Mouse (Mus musculus) heart, embryonic 12.5 days (tissue): Measurements from ENCODE around the gene Nbeal2. TPM values are rescaled to one million over a fixed set of nuclear protein-coding genes. Genes with fewer than 3 reads are reported as not detected.

Experiments
- ATAC-seq: fragments of 200-750 bp; cut with Nextera tagmentation; 2 replicates; pipeline ENCODE4 v1.8.0; 2017; ENCODE audit warnings: moderate TSS enrichment, moderate library complexity; ENCODE audit not compliant: insufficient number of reproducible peaks, low FRiP score
- H3K27ac ChIP-seq: fragments of 300-500 bp; sonication (generic); 2 replicates; pipeline ENCODE4 v1.5.1; 2016; ENCODE audit warnings: mild to moderate bottlenecking, moderate library complexity; ENCODE audit not compliant: poor library complexity, severe bottlenecking
- H3K27me3 ChIP-seq: fragments of 300-500 bp; sonication (generic); replicated peaks from 2 replicates; pipeline ENCODE4 v1.6.1; 2016; ENCODE audit warnings: mild to moderate bottlenecking, moderate library complexity
- H3K36me3 ChIP-seq: fragments of 300-500 bp; sonication (generic); 2 replicates; pipeline ENCODE4 v1.6.1; 2016; ENCODE audit warnings: mild to moderate bottlenecking, moderate library complexity
- H3K4me1 ChIP-seq: fragments of 300-500 bp; sonication (generic); replicated peaks from 2 replicates; pipeline ENCODE4 v1.6.1; 2016; ENCODE audit warnings: mild to moderate bottlenecking
- H3K4me2 ChIP-seq: fragments of 300-500 bp; sonication (generic); 2 replicates; pipeline ENCODE4 v1.6.1; 2016; ENCODE audit warnings: mild to moderate bottlenecking, moderate library complexity
- H3K4me3 ChIP-seq: fragments of 300-500 bp; sonication (generic); 2 replicates; pipeline ENCODE4 v1.5.1; 2016; ENCODE audit warnings: mild to moderate bottlenecking
- H3K9ac ChIP-seq: fragments of 300-500 bp; sonication (generic); 2 replicates; pipeline ENCODE4 v1.6.1; 2016; ENCODE audit warnings: mild to moderate bottlenecking, moderate library complexity
- H3K9me3 ChIP-seq: fragments of 300-500 bp; sonication (generic); replicated peaks from 2 replicates; pipeline ENCODE4 v1.6.1; 2016; ENCODE audit warnings: mild to moderate bottlenecking, moderate library complexity
- WGBS: fragments of 180-500 bp; shearing (Covaris S2); methylation state at CpG from one replicate; pipeline ENCODE4 v1.1.7; 2016; 5-methylcytosine and 5-hydroxymethylcytosine counted together
- polyA plus RNA-seq: library from polyadenylated mRNA; unstranded; fragments of >200 nt; fragmentation: Nextera tagmentation; extraction: Ambion mirVana; gene quantifications from 2 replicates; pipeline ENCODE4 v1.2.1, GENCODE M21; 2016

Nbeal2 gene
- polyA plus RNA-seq, 1 experiment from 2014 or later: 1.9 TPM

GRCm38 (mm10) chr9:110673107-110673752 is 19.3 kb upstream of the Nbeal2 start:
- no peak overlapping the region for H3K4me2 ChIP-seq
- no peak overlapping the region for H3K4me3 ChIP-seq
- H3K27me3 ChIP-seq: no peaks in the 10 kb centered on the region
- 0 out of 2 replicates have a peak, but pooled peaks cover 3% of the 10 kb centered on the region for H3K36me3 ChIP-seq
- H3K9me3 ChIP-seq: no peaks in the 10 kb centered on the region
- 55% methylated on average over 10 of the region's 10 CpGs for WGBS
- H3K27ac ChIP-seq: peak overlapping the region; percentile 3; the same call in 1 of the 2 replicates
- peaks cover 99% of the 10 kb centered on the region for H3K4me1 ChIP-seq
- H3K9ac ChIP-seq: peak overlapping the region; percentile 24; the same call in 1 of the 2 replicates
- ATAC-seq: no peak

DNA sequence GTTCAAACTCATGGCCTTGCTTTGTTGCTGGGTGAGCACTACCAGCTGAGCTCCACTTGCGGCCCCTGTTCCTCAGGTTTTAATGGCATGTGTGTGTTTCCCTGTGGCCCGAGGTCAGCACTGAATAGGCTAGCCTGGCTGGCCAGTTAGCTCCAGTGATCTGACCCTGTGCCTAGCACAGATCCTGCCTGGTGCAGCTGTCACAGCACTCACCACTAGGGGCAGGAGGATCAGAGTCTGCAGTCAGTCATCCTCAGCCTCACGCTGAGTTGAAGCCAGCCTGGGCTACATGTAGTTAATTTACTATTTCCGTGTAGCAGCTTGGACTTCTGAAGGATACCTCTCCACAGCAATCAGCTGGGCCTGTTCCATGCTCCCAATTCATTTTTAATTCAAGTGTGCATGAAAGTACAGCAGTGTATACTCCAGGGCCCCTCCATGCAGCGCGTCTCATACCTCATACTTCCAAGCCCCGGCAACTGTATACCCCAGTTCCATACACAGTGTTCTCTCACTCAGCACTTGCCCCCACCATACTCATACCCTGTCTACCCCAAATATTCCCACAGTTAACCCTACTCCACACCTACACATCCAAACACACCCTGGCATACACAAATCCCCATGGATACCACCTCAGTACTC is 18.6 kb upstream of the Nbeal2 start:
- H3K27me3 ChIP-seq: no peaks in the 10 kb centered on the region
- H3K4me3 ChIP-seq: no peak overlapping the region
- H3K4me2 ChIP-seq: no peak overlapping the region
- peaks cover 99% of the 10 kb centered on the region for H3K4me1 ChIP-seq
- H3K9me3 ChIP-seq: no peaks in the 10 kb centered on the region
- WGBS: 70% methylated on average over 7 of the region's 7 CpGs
- peak overlapping the region; percentile 20; the same call in 1 of the 2 replicates for H3K27ac ChIP-seq
- H3K9ac ChIP-seq: peak overlapping the region; percentile 24; the same call in 1 of the 2 replicates
- ATAC-seq: 0 out of 2 replicates have a peak, but pooled peaks have one; percentile 10
- H3K36me3 ChIP-seq: 0 out of 2 replicates have a peak, but pooled peaks cover 3% of the 10 kb centered on the region

DNA sequence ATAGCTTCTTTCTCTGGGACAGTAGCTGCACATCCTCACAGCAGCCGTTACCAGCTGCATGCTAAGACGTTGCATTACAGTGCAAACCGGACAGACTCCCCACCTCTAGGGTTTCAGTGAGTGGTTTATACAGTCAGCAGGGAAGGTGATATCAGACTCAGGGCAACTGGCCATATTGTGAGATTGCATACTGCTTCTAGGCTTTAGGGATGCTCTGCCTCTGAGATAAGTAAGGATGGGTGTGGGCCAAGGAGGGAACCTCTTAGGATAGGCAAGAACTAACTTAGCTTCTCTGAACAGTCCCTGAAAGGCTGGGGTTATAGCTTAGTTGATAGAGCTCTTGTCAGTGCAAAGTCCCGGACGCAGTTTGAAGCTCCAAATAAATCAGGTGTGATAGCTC is 15.8 kb upstream of the Nbeal2 start:
- WGBS: 50% methylated on average over 5 of the region's 5 CpGs
- no peaks in the 10 kb centered on the region for H3K27me3 ChIP-seq
- H3K4me2 ChIP-seq: no peak overlapping the region
- H3K4me1 ChIP-seq: peaks cover 95% of the 10 kb centered on the region
- H3K4me3 ChIP-seq: no peak overlapping the region
- H3K9me3 ChIP-seq: no peaks in the 10 kb centered on the region
- H3K36me3 ChIP-seq: 0 out of 2 replicates have a peak, but pooled peaks cover 3% of the 10 kb centered on the region
- ATAC-seq: no peak
- peak overlapping the region; percentile 61 for H3K27ac ChIP-seq
- H3K9ac ChIP-seq: 0 out of 2 replicates have a peak overlapping the region, but pooled peaks have one; percentile 15

DNA sequence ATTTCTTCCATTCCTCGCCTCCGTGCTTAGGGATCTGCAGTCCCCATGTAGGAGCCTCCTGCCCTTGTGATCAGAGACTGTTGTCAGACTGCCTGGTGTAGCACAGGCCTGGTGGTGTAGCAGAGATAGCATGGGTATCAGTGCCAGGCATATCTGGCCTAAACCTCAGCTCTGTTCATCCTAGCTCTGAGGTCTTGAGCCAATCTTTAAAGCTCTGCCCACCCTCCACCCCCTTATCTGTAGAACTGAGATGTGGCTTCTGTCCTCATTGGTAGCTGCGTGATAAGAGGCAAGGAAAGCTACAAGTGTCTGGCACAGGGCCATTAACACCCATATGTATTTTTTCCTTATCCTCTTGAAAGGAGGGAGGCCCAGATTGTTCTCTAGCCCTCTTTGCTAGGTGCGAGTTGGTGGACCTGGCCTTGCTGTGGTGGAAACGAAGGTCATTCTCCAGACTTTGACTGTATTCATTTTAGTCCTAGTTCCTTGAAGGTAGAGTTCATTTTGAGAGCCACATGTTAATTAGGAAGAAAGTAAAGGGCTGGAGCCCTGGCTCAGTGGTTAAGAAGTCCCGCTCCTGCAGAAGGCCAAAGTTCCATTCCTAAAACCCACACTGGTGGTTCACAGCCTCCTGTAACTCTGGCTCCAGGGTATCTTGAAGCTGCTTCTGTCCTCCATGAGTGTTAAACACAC is 14.8 kb upstream of the Nbeal2 start:
- Histone ChIP-seq H3K9me3 (no peaks in the 10 kb centered on the region), H3K27ac (peak overlapping the region; percentile 61), H3K36me3 (no peaks in the 10 kb centered on the region), H3K4me1 (peaks cover 89% of the 10 kb centered on the region), H3K9ac (no peak overlapping the region), H3K4me2 (peak overlapping the region; percentile 24), H3K27me3 (no peaks in the 10 kb centered on the region), H3K4me3 (no peak overlapping the region)
- 28% methylated on average over 6 of the region's 6 CpGs for WGBS
- ATAC-seq: peak; percentile 52

DNA sequence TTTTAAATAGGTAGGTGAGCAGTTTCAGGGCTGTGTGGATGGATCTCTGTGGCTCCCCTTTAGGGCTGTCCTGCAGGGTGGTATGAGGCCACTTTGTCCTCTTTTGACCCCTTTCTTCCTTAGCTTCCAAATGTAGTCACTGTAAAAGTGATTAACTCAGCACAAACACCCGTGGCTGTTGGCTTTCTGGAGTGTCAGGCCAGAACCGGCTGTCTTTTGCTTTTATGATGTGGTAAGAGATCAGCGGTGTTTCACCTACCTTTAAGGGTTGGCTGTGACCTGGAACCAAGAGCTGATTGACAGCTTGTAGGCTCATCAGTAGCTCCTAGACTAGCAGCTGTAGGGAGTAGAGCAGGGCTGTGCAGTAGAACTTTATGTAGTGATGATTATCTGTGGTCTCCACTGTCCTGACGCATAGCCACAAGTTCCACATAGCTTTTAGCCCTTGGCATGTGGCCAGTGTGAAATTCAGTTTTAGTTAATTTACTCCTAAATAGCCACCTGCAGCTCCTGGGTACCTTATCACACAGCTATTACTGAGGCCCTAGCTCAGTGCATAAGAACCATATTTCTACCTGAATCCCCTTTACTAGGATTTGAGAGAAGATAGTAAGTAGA is 13.4 kb upstream of the Nbeal2 start:
- WGBS: 39% methylated on average over 4 of the region's 4 CpGs
- H3K9me3 ChIP-seq: no peaks in the 10 kb centered on the region
- ATAC-seq: no peak
- peak overlapping the region; percentile 20; the same call in 1 of the 2 replicates for H3K9ac ChIP-seq
- H3K4me2 ChIP-seq: peak overlapping the region; percentile 59; the same call in 1 of the 2 replicates
- H3K4me1 ChIP-seq: peaks cover 75% of the 10 kb centered on the region
- no peaks in the 10 kb centered on the region for H3K36me3 ChIP-seq
- H3K27me3 ChIP-seq: no peaks in the 10 kb centered on the region
- no peak overlapping the region for H3K4me3 ChIP-seq
- peak overlapping the region; percentile 88 for H3K27ac ChIP-seq

DNA sequence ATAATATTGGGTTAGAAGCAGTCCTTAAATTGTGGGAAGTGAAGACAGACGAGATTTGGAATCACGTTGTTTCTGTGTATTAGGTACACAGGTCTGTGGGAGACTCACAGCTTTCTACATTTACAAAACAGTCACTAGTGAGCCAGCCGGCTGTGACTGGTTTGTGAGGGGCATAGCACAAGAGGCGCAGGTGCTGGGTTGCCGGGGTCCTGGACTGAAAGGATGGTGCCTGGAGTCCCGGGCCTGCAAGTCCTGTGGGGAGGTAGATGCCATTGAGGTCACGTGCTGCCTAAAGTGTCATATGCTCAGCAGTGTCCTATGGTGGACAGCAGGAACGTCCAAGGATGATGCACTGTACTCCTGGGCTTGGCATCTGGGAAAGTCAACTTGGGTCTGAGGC is 12.4 kb upstream of the Nbeal2 start:
- H3K9ac ChIP-seq: peak overlapping the region; percentile 56; the same call in 1 of the 2 replicates
- no peaks in the 10 kb centered on the region for H3K9me3 ChIP-seq
- peak overlapping the region; percentile 88 for H3K27ac ChIP-seq
- peak overlapping the region; percentile 59 for H3K4me2 ChIP-seq
- H3K36me3 ChIP-seq: no peaks in the 10 kb centered on the region
- ATAC-seq: peak; percentile 46
- H3K27me3 ChIP-seq: no peaks in the 10 kb centered on the region
- H3K4me1 ChIP-seq: peaks cover 65% of the 10 kb centered on the region
- 21% methylated on average over 8 of the region's 8 CpGs for WGBS
- no peak overlapping the region for H3K4me3 ChIP-seq

DNA sequence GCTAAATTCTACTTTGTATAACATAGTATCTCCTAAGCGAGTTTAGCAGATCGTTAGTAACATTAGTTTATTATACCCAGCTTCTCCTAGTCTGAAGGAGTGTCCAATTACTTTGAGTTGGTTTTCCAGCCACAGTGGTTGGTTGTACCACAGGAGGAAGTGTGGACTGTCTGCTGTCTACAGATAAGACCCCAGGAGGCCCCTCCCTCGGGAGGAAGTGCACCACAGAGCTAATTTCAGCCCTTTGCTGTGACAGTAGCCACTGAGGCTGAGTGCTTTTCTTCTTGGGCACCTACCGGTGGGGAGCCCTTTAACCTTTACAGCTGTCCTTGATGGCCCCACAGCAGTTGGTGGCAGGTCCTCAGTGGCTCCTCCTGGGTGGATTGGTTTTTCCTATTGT is 12.0 kb upstream of the Nbeal2 start:
- H3K36me3 ChIP-seq: no peaks in the 10 kb centered on the region
- H3K27me3 ChIP-seq: no peaks in the 10 kb centered on the region
- peak overlapping the region; percentile 59 for H3K4me2 ChIP-seq
- no peaks in the 10 kb centered on the region for H3K9me3 ChIP-seq
- WGBS: 10% methylated on average over 4 of the region's 4 CpGs
- H3K9ac ChIP-seq: peak overlapping the region; percentile 56; the same call in 1 of the 2 replicates
- peak overlapping the region; percentile 88 for H3K27ac ChIP-seq
- peaks cover 65% of the 10 kb centered on the region for H3K4me1 ChIP-seq
- ATAC-seq: peak; percentile 91
- no peak overlapping the region; the same call in 1 of the 2 replicates for H3K4me3 ChIP-seq

DNA sequence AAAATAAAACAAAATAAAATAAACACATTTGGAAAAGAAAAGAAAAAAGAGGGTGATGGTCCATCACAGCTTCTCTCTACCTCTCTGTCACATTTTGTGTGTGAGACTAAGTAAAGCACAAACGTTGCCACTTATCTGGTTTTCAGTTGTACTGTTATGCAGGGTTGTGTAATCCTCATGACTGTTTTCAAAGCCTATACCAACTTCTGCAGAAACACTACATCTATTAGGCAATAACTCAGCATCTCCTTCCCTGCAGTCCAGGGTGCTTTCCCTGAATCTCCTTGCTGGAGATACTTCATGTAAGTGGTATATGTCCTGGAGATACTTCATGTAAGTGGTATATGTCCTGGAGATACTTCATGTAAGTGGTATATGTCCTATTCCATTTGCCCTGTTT is 8.9 kb upstream of the Nbeal2 start:
- Histone ChIP-seq H3K27ac (no peak overlapping the region), H3K36me3 (peaks cover 7% of the 10 kb centered on the region; the same call in 1 of the 2 replicates), H3K4me2 (no peak overlapping the region), H3K27me3 (no peaks in the 10 kb centered on the region), H3K9me3 (no peaks in the 10 kb centered on the region), H3K4me1 (peaks cover 38% of the 10 kb centered on the region), H3K4me3 (no peak overlapping the region), H3K9ac (no peak overlapping the region)
- ATAC-seq: no peak
- 81% methylated on average over 1 of the region's 1 CpGs for WGBS

DNA sequence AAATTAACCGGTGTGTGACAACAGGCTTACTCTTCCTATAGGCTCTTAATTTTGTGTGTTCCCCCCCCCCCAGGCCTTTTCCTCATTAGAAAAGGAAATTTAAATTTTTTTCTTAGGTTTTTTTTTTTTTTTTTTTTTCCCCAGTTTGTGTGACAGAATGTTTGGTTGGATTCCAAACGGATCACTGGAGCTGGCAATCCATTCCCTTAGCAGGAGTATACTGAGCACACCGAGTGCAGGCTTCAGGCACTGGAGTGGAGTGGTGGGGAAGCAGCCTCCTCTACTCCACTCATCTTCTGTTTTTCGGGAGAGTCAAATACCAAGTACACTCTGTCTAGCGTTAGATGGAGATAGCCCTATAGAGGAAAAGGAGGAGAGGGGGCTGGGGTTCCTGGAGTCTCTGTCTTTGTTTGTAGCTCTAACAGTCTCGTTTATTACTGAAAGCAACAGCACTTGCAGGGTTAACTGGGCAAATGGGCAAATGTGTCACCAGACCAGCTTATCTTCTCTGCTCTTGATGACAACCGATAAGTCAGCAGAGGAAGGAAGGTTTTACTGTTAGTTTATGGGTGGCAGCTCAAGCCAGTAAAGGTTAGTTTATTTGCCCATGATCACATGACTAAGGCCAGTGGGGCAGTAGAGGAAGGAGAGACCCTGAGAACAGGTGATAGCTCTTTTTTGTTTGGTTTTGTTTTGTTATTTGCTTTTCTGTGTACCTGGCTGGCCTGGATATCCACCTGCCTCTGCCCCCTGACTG is 7.1 kb upstream of the Nbeal2 start:
- H3K4me2 ChIP-seq: no peak overlapping the region
- H3K27ac ChIP-seq: no peak overlapping the region
- H3K4me1 ChIP-seq: peaks cover 23% of the 10 kb centered on the region
- H3K4me3 ChIP-seq: no peak overlapping the region
- ATAC-seq: no peak
- no peak overlapping the region for H3K9ac ChIP-seq
- WGBS: 53% methylated on average over 7 of the region's 7 CpGs
- no peaks in the 10 kb centered on the region for H3K9me3 ChIP-seq
- no peaks in the 10 kb centered on the region for H3K27me3 ChIP-seq
- peaks cover 7% of the 10 kb centered on the region; the same call in 1 of the 2 replicates for H3K36me3 ChIP-seq

DNA sequence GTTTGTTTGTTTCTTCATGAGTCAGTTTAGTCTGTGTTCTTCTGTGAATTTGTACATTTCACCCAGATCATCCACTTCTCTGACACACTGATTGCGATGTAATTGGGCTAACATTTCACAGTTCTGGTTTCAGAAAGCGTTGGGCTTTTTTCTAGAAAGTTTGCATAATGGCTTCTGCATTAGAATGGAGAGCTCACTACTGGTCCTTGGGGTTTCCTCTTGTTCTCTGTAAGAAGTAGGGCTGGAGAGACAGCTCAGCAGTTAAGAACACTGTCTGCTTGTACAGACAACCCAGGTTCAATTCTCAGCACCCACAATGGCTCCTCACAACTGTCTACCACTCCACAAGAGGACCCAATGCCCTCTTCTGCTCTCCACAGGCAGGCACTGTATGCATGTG is 6.2 kb upstream of the Nbeal2 start:
- Histone ChIP-seq H3K36me3 (peaks cover 7% of the 10 kb centered on the region; the same call in 1 of the 2 replicates), H3K4me1 (peaks cover 26% of the 10 kb centered on the region), H3K27me3 (no peaks in the 10 kb centered on the region), H3K4me2 (no peak overlapping the region), H3K9me3 (no peaks in the 10 kb centered on the region), H3K9ac (no peak overlapping the region), H3K27ac (no peak overlapping the region), H3K4me3 (no peak overlapping the region)
- no peak for ATAC-seq
- 83% methylated on average over 2 of the region's 2 CpGs for WGBS
